Mouse (Mus musculus): Measurements from ENCODE around the gene Fkbp11. TPM values are rescaled to one million over a fixed set of nuclear protein-coding genes. Genes with fewer than 3 reads are reported as not detected.

The Fkbp11 gene
- polyA plus RNA-seq, 1 experiment from 2014 or later = 12.1 TPM

GRCm38 (mm10) chr15:98771813-98772425 is 43.9 kb upstream of the Fkbp11 start:
- Histone ChIP-seq H3K9ac (ENCODE audit: low read length) (no peak overlapping the region), H3K4me2 (ENCODE audit: low read depth) (peak overlapping the region; percentile 37; the same call in 1 of the 2 replicates)

GRCm38 (mm10) chr15:98768259-98768658 is 40.3 kb upstream of the Fkbp11 start:
- 12% methylated on average over 5 of the region's 5 CpGs for WGBS
- Histone ChIP-seq H3K4me1 (ENCODE audit: control insufficient read depth, insufficient read depth, low read length) (peaks cover 8% of the 10 kb centered on the region; the same call in 1 of the 2 replicates), H3K27me3 (ENCODE audit: control insufficient read depth, insufficient read depth, low read length) (peaks cover 46% of the 10 kb centered on the region), H3K9ac (ENCODE audit: low read length) (no peak overlapping the region), H3K27ac (ENCODE audit: low read depth, low read length) (no peak overlapping the region), H3K4me3 (ENCODE audit: low read depth, low read length) (no peak overlapping the region), H3K36me3 (ENCODE audit: control insufficient read depth, insufficient read depth, low read length) (no peaks in the 10 kb centered on the region), H3K4me2 (ENCODE audit: low read depth) (no peak overlapping the region), H3K9me3 (ENCODE audit: control insufficient read depth, low read length) (no peaks in the 10 kb centered on the region)
- DNase-seq (ENCODE audit: low spot score) (no peak), ATAC-seq (ENCODE audit: insufficient read depth, low FRiP score, low TSS enrichment) (no peak)

More at GRCm38 (mm10) chr15:98771813-98772425, 43.9 kb upstream of the Fkbp11 start:
- Histone ChIP-seq H3K4me1 (ENCODE audit: control insufficient read depth, insufficient read depth, low read length) (peaks cover 16% of the 10 kb centered on the region), H3K36me3 (ENCODE audit: control insufficient read depth, insufficient read depth, low read length) (no peaks in the 10 kb centered on the region), H3K27me3 (ENCODE audit: control insufficient read depth, insufficient read depth, low read length) (peaks cover 77% of the 10 kb centered on the region), H3K9me3 (ENCODE audit: control insufficient read depth, low read length) (no peaks in the 10 kb centered on the region), H3K4me3 (ENCODE audit: low read depth, low read length) (peak overlapping the region; percentile 16), H3K27ac (ENCODE audit: low read depth, low read length) (no peak overlapping the region)
- ATAC-seq (ENCODE audit: insufficient read depth, low FRiP score, low TSS enrichment) (no peak), DNase-seq (ENCODE audit: low spot score) (no peak)
- 3% methylated on average over 12 of the region's 12 CpGs for WGBS

GRCm38 (mm10) chr15:98765929-98766328 is 37.9 kb upstream of the Fkbp11 start:
- Histone ChIP-seq H3K4me1 (ENCODE audit: control insufficient read depth, insufficient read depth, low read length) (peaks cover 3% of the 10 kb centered on the region; the same call in 1 of the 2 replicates), H3K4me2 (ENCODE audit: low read depth) (no peak overlapping the region), H3K9ac (ENCODE audit: low read length) (no peak overlapping the region), H3K27ac (ENCODE audit: low read depth, low read length) (no peak overlapping the region), H3K9me3 (ENCODE audit: control insufficient read depth, low read length) (no peaks in the 10 kb centered on the region), H3K36me3 (ENCODE audit: control insufficient read depth, insufficient read depth, low read length) (no peaks in the 10 kb centered on the region), H3K4me3 (ENCODE audit: low read depth, low read length) (no peak overlapping the region), H3K27me3 (ENCODE audit: control insufficient read depth, insufficient read depth, low read length) (peaks cover 23% of the 10 kb centered on the region)
- no peak for DNase-seq (ENCODE audit: low spot score)
- 64% methylated on average over 4 of the region's 4 CpGs for WGBS
- no peak for ATAC-seq (ENCODE audit: insufficient read depth, low FRiP score, low TSS enrichment)

GRCm38 (mm10) chr15:98762670-98763529 is 34.9 kb upstream of the Fkbp11 start, which contains the start of gene Arf3:
Gene Arf3 (minus strand): TSS chr15:98763214.
- H3K4me2 ChIP-seq (ENCODE audit: low read depth) = peak within 1 kb of the TSS; percentile 90
- DNase-seq (ENCODE audit: low spot score) (peak; percentile 97), ATAC-seq (ENCODE audit: insufficient read depth, low FRiP score, low TSS enrichment) (peak; percentile 93)
- no peaks in the 10 kb centered on the region for H3K9me3 ChIP-seq (ENCODE audit: control insufficient read depth, low read length)
- peaks cover 6% of the 10 kb centered on the region for H3K27me3 ChIP-seq (ENCODE audit: control insufficient read depth, insufficient read depth, low read length)
- peak within 1 kb of the TSS; percentile 93 for H3K9ac ChIP-seq (ENCODE audit: low read length)
- 0 out of 2 replicates have a peak, but pooled peaks cover 2% of the 10 kb centered on the region for H3K36me3 ChIP-seq (ENCODE audit: control insufficient read depth, insufficient read depth, low read length)
- WGBS = under 1% methylated on average over 60 of the region's 76 CpGs
- H3K4me1 ChIP-seq (ENCODE audit: control insufficient read depth, insufficient read depth, low read length) = peaks cover 3% of the 10 kb centered on the region; the same call in 1 of the 2 replicates
- peak within 1 kb of the TSS; percentile 73 for H3K27ac ChIP-seq (ENCODE audit: low read depth, low read length)
- H3K4me3 ChIP-seq (ENCODE audit: low read depth, low read length) = peak within 1 kb of the TSS; percentile 98

- 0 out of 2 replicates have a peak, but pooled peaks cover 2% of the 10 kb centered on the region for H3K36me3 ChIP-seq (ENCODE audit: control insufficient read depth, insufficient read depth, low read length)
- peaks cover 3% of the 10 kb centered on the region; the same call in 1 of the 2 replicates for H3K4me1 ChIP-seq (ENCODE audit: control insufficient read depth, insufficient read depth, low read length)
- DNase-seq (ENCODE audit: low spot score) (peak; percentile 82), ATAC-seq (ENCODE audit: insufficient read depth, low FRiP score, low TSS enrichment) (peak; percentile 59)
- peak overlapping the region; percentile 90 for H3K4me2 ChIP-seq (ENCODE audit: low read depth)
- peaks cover 6% of the 10 kb centered on the region for H3K27me3 ChIP-seq (ENCODE audit: control insufficient read depth, insufficient read depth, low read length)
- H3K27ac ChIP-seq (ENCODE audit: low read depth, low read length) = peak overlapping the region; percentile 73
- 0% methylated on average over 24 of the region's 24 CpGs for WGBS
- peak overlapping the region; percentile 98 for H3K4me3 ChIP-seq (ENCODE audit: low read depth, low read length)
- no peaks in the 10 kb centered on the region for H3K9me3 ChIP-seq (ENCODE audit: control insufficient read depth, low read length)
- peak overlapping the region; percentile 93 for H3K9ac ChIP-seq (ENCODE audit: low read length)
These were observed 34.2 kb upstream of the Fkbp11 start for GRCm38 (mm10) chr15:98762201-98762621.

- WGBS = 93% methylated on average over 2 of the region's 2 CpGs
- H3K36me3 ChIP-seq (ENCODE audit: control insufficient read depth, insufficient read depth, low read length) = 0 out of 2 replicates have a peak, but pooled peaks cover 2% of the 10 kb centered on the region
- no peak for ATAC-seq (ENCODE audit: insufficient read depth, low FRiP score, low TSS enrichment)
These were observed 26.1 kb upstream of the Fkbp11 start for GRCm38 (mm10) chr15:98754125-98754524.

GRCm38 (mm10) chr15:98753021-98753423 is 25.0 kb upstream of the Fkbp11 start:
- Histone ChIP-seq H3K9ac (ENCODE audit: low read length) (no peak overlapping the region), H3K27ac (ENCODE audit: low read depth, low read length) (no peak overlapping the region), H3K4me1 (ENCODE audit: control insufficient read depth, insufficient read depth, low read length) (no peaks in the 10 kb centered on the region), H3K27me3 (ENCODE audit: control insufficient read depth, insufficient read depth, low read length) (no peaks in the 10 kb centered on the region), H3K36me3 (ENCODE audit: control insufficient read depth, insufficient read depth, low read length) (no peaks in the 10 kb centered on the region), H3K4me2 (ENCODE audit: low read depth) (no peak overlapping the region), H3K4me3 (ENCODE audit: low read depth, low read length) (no peak overlapping the region), H3K9me3 (ENCODE audit: control insufficient read depth, low read length) (no peaks in the 10 kb centered on the region)
- no peak for DNase-seq (ENCODE audit: low spot score)
- no peak for ATAC-seq (ENCODE audit: insufficient read depth, low FRiP score, low TSS enrichment)
- 82% methylated on average over 8 of the region's 8 CpGs for WGBS

More at GRCm38 (mm10) chr15:98754125-98754524, 26.1 kb upstream of the Fkbp11 start:
- Histone ChIP-seq H3K9me3 (ENCODE audit: control insufficient read depth, low read length) (no peaks in the 10 kb centered on the region), H3K4me3 (ENCODE audit: low read depth, low read length) (no peak overlapping the region), H3K27me3 (ENCODE audit: control insufficient read depth, insufficient read depth, low read length) (no peaks in the 10 kb centered on the region), H3K4me2 (ENCODE audit: low read depth) (no peak overlapping the region), H3K4me1 (ENCODE audit: control insufficient read depth, insufficient read depth, low read length) (no peaks in the 10 kb centered on the region), H3K27ac (ENCODE audit: low read depth, low read length) (no peak overlapping the region), H3K9ac (ENCODE audit: low read length) (no peak overlapping the region)
- DNase-seq (ENCODE audit: low spot score) = no peak

- ATAC-seq (ENCODE audit: insufficient read depth, low FRiP score, low TSS enrichment) (no peak), DNase-seq (ENCODE audit: low spot score) (no peak)
- Histone ChIP-seq H3K36me3 (ENCODE audit: control insufficient read depth, insufficient read depth, low read length) (no peaks in the 10 kb centered on the region), H3K4me2 (ENCODE audit: low read depth) (no peak overlapping the region), H3K9me3 (ENCODE audit: control insufficient read depth, low read length) (no peaks in the 10 kb centered on the region), H3K27me3 (ENCODE audit: control insufficient read depth, insufficient read depth, low read length) (no peaks in the 10 kb centered on the region), H3K4me3 (ENCODE audit: low read depth, low read length) (no peak overlapping the region), H3K27ac (ENCODE audit: low read depth, low read length) (no peak overlapping the region), H3K4me1 (ENCODE audit: control insufficient read depth, insufficient read depth, low read length) (no peaks in the 10 kb centered on the region), H3K9ac (ENCODE audit: low read length) (no peak overlapping the region)
- WGBS = 96% methylated on average over 2 of the region's 2 CpGs
These were observed 21.1 kb upstream of the Fkbp11 start for GRCm38 (mm10) chr15:98749093-98749492.
